Mouse (Mus musculus) adrenal gland, adult 2 months (tissue): ENCODE results near the gene Adh7. TPM values are rescaled to one million over a fixed set of nuclear protein-coding genes. Genes with fewer than 3 reads are reported as not detected.
A peak's percentile ranks its signal among the peaks of the same experiment; 100 is the strongest.

Experiments used
- DNase-seq: peaks from one replicate; pipeline ENCODE4 v3.0.0; 2021
- polyA plus RNA-seq: library from polyadenylated mRNA; depleted of rRNA; stranded (reverse); fragments of >200 nt; gene quantifications from 2 replicates; pipeline ENCODE4 v1.2.3, GENCODE M21; 2012; rRNA removed
- total RNA-seq, 2 experiments: library from RNA; stranded (reverse); gene quantifications; 2 replicates each; pipeline ENCODE4 v1.2.3; 2021

The Adh7 gene
- total and polyA plus RNA-seq, 3 experiments: 4.4 to 61.8 (median 8.4) TPM

GRCm38 (mm10) chr3:138254205-138254604 lies 36.6 kb downstream of the Adh7 start:
- no peak for DNase-seq

DNA sequence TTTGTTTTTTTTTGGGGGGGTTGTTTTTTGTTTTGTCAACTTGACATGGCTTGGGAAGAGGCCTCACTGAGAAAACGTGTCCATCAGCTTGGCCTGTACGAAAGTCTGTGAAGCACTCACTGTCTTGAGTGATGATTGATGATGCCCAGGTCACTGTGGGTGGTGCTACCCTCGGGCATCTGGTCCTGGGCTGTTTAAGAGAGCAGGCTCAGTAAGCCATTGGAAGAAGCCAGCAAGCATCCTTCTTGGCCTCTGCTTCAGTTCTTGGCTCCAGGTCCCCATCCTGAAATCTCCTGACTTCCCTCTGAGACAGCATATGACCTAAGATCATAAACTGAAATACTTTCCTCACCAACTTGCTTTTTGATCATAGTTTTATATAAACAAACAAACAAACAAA lies 37.8 kb downstream of the Adh7 start:
- DNase-seq: no peak

DNA sequence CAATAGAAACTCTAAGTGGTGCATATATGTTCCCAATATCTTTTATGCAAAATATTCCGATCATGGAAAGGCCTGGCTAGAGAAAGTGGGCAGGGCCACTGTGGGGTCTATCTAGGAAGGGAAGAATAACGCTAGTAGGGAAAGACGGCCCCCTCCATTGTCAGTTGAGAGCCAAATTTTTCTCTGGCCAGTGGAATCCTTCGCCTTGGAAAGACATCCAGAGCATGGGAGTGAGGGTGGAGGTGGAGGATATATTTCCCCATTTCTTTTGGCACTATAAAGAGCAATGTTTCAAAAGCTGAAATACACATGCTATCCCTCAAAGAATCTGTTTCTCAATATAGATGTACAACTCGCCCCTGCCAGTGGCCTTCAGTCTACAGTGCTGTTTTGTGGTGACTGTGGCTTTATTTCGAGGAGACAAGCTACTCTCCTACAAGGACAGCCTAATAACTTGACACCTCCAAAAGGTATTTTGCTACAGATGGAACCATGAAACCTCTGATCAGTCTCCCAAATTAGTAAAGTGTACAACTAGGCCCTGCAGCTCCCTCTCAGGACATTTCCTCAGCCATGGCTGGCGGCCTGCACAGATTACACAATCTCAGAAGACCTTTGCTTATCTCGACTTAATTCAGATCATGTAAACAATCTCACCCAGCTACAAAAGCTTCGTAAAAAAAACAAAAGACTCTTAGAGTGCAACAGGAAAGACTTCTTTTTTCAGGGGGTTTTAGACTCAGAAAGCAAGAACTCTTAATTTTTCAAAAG lies 38.4 kb downstream of the Adh7 start:
- peak; percentile 69 for DNase-seq

- DNase-seq: peak; percentile 76
Observed at GRCm38 (mm10) chr3:138260721-138261669, 43.4 kb downstream of the Adh7 start, which contains the start of gene Adh1. Adh1 (plus strand) TSS chr3:138260991.

DNA sequence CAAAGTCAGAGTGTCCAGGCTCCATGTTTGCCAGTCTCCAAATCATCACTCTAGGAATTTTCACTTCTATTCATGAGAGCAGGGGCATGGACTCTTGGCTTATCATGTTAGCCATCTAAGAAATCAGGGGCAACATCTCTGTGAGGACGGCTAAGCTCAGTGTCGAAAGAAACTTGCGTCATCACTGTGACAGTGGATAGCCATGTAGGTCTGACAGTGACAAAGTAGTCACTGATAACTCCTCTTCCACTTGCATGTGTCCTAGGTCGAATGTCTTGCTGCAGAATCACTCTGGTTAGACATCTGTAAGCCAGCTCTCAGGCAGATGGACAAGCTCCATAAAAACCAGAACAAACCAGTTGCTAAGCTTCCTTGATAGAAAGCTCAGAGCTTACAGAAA lies 45.0 kb downstream of the Adh7 start:
- DNase-seq: peak; percentile 81

- peak; percentile 50 for DNase-seq
Observed at GRCm38 (mm10) chr3:138263154-138263930, 45.8 kb downstream of the Adh7 start.

GRCm38 (mm10) chr3:138264648-138265047 lies 47.1 kb downstream of the Adh7 start:
- no peak for DNase-seq

- DNase-seq: no peak
Observed at GRCm38 (mm10) chr3:138270507-138270906, 52.9 kb downstream of the Adh7 start.

- no peak for DNase-seq
Observed at GRCm38 (mm10) chr3:138271297-138271696, 53.7 kb downstream of the Adh7 start.

DNA sequence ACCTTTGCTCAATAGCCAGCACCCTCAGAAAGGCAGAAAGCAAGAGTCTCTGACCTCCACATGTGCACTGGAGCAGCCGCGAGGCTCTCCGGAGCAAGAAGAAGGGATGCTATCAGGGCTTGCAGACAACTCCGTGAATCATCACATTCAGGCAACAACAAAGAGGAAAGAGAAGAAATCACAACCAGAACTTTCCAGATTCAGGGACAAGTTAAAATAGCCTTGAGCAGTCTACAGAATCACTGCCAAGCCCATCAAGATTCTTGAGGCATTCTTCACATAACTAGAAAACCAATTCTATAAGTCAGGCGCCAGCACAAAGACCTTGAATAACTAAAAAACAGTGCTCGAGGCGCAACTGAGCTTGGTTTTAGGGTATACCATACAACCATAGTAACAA lies 55.5 kb downstream of the Adh7 start:
- peak; percentile 66 for DNase-seq

GRCm38 (mm10) chr3:138275100-138275499 lies 57.5 kb downstream of the Adh7 start:
- DNase-seq: no peak

- DNase-seq: peak; percentile 10
Observed at GRCm38 (mm10) chr3:138282556-138282955, 65.0 kb downstream of the Adh7 start.

Other genes starting within 250 kb of the Adh7 start
- gene Dapp1, start 236.2 kb upstream of the Adh7 start, total RNA-seq: 1 to 10 TPM; 3.8 to 4.7 TPM
- gene Dapp1, start 236.2 kb upstream of the Adh7 start, polyA plus RNA-seq: 1.8 and 2.6 TPM in 2 replicates
- under 1 TPM in 1 of 2 experiments, not detected in 1; 0.06 TPM for gene 1110002E22Rik, start 152.7 kb upstream of the Adh7 start, total RNA-seq
- 0.01 TPM in 1 of 2 replicates, not detected in the other for gene 1110002E22Rik, start 152.7 kb upstream of the Adh7 start, polyA plus RNA-seq
- gene Gm5105, start 150.4 kb upstream of the Adh7 start, total RNA-seq: not detected
- not detected in 2 replicates for gene Gm5105, start 150.4 kb upstream of the Adh7 start, polyA plus RNA-seq
- 10 to 100 TPM in 1 of 2 experiments, 1 to 10 TPM in 1; 9.8 to 11.0 TPM for gene Trmt10a, start 74.3 kb upstream of the Adh7 start, total RNA-seq
- gene Trmt10a, start 74.3 kb upstream of the Adh7 start, polyA plus RNA-seq: 0.69 and 1.4 TPM in 2 replicates
- gene Mttp, start 72.8 kb upstream of the Adh7 start, total RNA-seq: 10 to 100 TPM in 1 of 2 experiments, 1 to 10 TPM in 1; 5.5 to 12.6 TPM
- 0.51 and 0.68 TPM in 2 replicates for gene Mttp, start 72.8 kb upstream of the Adh7 start, polyA plus RNA-seq
- gene 4930579F01Rik, start 23.9 kb upstream of the Adh7 start, total RNA-seq: not detected
- not detected in 2 replicates for gene 4930579F01Rik, start 23.9 kb upstream of the Adh7 start, polyA plus RNA-seq
- 1,000 to 10,000 TPM; 1,828 to 8,328 TPM for gene Adh1, start 43.2 kb downstream of the Adh7 start, total RNA-seq
- gene Adh1, start 43.2 kb downstream of the Adh7 start, polyA plus RNA-seq: 1,650 and 3,116 TPM in 2 replicates
- not detected for gene Adh6a, start 95.5 kb downstream of the Adh7 start, total RNA-seq
- gene Adh6a, start 95.5 kb downstream of the Adh7 start, polyA plus RNA-seq: not detected in 2 replicates
- under 1 TPM in 1 of 2 experiments, not detected in 1; 0.17 TPM for gene Adh6b, start 124.0 kb downstream of the Adh7 start, total RNA-seq
- gene Adh6b, start 124.0 kb downstream of the Adh7 start, polyA plus RNA-seq: 0.06 TPM in 1 of 2 replicates, not detected in the other
- 1 to 10 TPM; 1.8 to 2.0 TPM for gene Adh4, start 197.7 kb downstream of the Adh7 start, total RNA-seq
- gene Adh4, start 197.7 kb downstream of the Adh7 start, polyA plus RNA-seq: 0.07 TPM in 1 of 2 replicates, not detected in the other
- 100 to 1,000 TPM; 151 to 165 TPM for gene Adh5, start 225.3 kb downstream of the Adh7 start, total RNA-seq
- gene Adh5, start 225.3 kb downstream of the Adh7 start, polyA plus RNA-seq: 26.6 and 28.9 TPM in 2 replicates